Mouse (Mus musculus) stomach, postnatal 0 days (tissue): ENCODE data around the gene Abhd2. TPM values are rescaled to one million over a fixed set of nuclear protein-coding genes. Genes with fewer than 3 reads are reported as not detected.

Experiments used
- ATAC-seq: fragments of 200-750 bp; cut with Nextera tagmentation; 2 replicates; pipeline ENCODE4 v1.8.0; 2017; ENCODE audit not compliant: low FRiP score, low TSS enrichment
- DNase-seq: peaks from one replicate; pipeline ENCODE4 v3.0.0-alpha.2; 2016; ENCODE audit warnings: low spot score
- H3K27ac ChIP-seq: fragments of 300-500 bp; sonication (generic); replicated peaks from 2 replicates; pipeline ENCODE4 v1.5.1; 2014; ENCODE audit warnings: mild to moderate bottlenecking, control low read depth
- H3K27me3 ChIP-seq: fragments of 300-500 bp; sonication (generic); 2 replicates; pipeline ENCODE4 v1.6.1; 2014; ENCODE audit warnings: low read length; ENCODE audit not compliant: control insufficient read depth, insufficient read depth
- H3K36me3 ChIP-seq: fragments of 300-500 bp; sonication (generic); 2 replicates; pipeline ENCODE4 v1.6.1; 2014; ENCODE audit warnings: low read length, mixed read lengths; ENCODE audit not compliant: control insufficient read depth, insufficient read depth
- H3K4me1 ChIP-seq: fragments of 300-500 bp; sonication (generic); replicated peaks from 2 replicates; pipeline ENCODE4 v1.6.1; 2014; ENCODE audit warnings: antibody characterized with exemption; ENCODE audit not compliant: control insufficient read depth, insufficient read depth
- H3K4me2 ChIP-seq: fragments of 300-500 bp; sonication (generic); replicated peaks from 2 replicates; pipeline ENCODE4 v1.6.1; 2014; ENCODE audit warnings: low read depth, mild to moderate bottlenecking, control low read depth, moderate library complexity
- H3K4me3 ChIP-seq: fragments of 300-500 bp; sonication (generic); 2 replicates; pipeline ENCODE4 v1.5.1; 2014; ENCODE audit warnings: low read depth, low read length, control low read depth
- H3K9ac ChIP-seq: fragments of 300-500 bp; sonication (generic); 2 replicates; pipeline ENCODE4 v1.6.1; 2014; ENCODE audit warnings: mild to moderate bottlenecking, low read length, control low read depth, mixed read lengths
- H3K9me3 ChIP-seq: fragments of 300-500 bp; sonication (generic); 2 replicates; pipeline ENCODE4 v1.6.1; 2016; ENCODE audit warnings: low read length; ENCODE audit not compliant: control insufficient read depth
- CTCF ChIP-seq: IDR thresholded peaks from 2 replicates; pipeline ENCODE4 v1.5.1; 2016; ENCODE audit warnings: antibody characterized with exemption, low read depth, mild to moderate bottlenecking, moderate library complexity
- EP300 ChIP-seq: optimal IDR thresholded peaks from 2 replicates; pipeline ENCODE3; 2016; ENCODE audit warnings: antibody characterized with exemption
- WGBS: fragments of 180-500 bp; shearing (Covaris S2); extraction: QIAGEN DNeasy Blood & Tissue Kit; methylation state at CpG from one replicate; pipeline ENCODE4 v1.1.7; 2014; 5-methylcytosine and 5-hydroxymethylcytosine counted together
- polyA plus RNA-seq: library from polyadenylated mRNA; unstranded; fragments of >200 nt; fragmentation: Nextera tagmentation; extraction: Ambion mirVana; gene quantifications from 2 replicates; pipeline ENCODE4 v1.2.1, GENCODE M21; 2015

Gene Abhd2
- polyA plus RNA-seq, 1 experiment from 2014 or later: 27.5 TPM

DNA sequence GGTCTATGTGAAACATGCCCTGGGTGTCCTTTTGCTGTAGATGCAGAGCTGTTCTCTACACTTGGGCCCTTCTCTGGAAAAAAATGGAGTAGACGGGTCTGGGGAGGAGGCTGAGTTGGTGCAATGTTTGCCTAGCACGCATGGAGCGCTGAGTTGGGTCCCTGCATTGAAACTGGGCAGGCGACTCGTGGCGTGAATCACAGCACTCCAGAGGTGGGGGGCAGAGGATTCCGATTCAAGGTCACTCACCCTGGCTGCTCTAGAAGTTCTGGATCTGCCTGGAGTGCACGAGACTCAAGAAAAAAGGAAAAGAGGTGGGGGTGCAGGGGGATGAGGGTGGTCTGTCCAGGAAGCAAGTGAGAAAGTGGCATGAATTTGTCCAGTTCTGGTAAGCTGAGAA lies 14.9 kb downstream of the Abhd2 start:
- Histone ChIP-seq H3K9ac (no peak overlapping the region), H3K4me2 (no peak overlapping the region), H3K27me3 (no peaks in the 10 kb centered on the region), H3K9me3 (no peaks in the 10 kb centered on the region), H3K4me1 (peaks cover 4% of the 10 kb centered on the region; the same call in 1 of the 2 replicates), H3K4me3 (no peak overlapping the region), H3K27ac (peak overlapping the region; percentile 69), H3K36me3 (no peaks in the 10 kb centered on the region)
- DNase-seq (no peak), ATAC-seq (peak; percentile 38; the same call in 1 of the 2 replicates)
- TF ChIP-seq EP300 (no peak), CTCF (no peak)
- 52% methylated on average over 8 of the region's 8 CpGs for WGBS

DNA sequence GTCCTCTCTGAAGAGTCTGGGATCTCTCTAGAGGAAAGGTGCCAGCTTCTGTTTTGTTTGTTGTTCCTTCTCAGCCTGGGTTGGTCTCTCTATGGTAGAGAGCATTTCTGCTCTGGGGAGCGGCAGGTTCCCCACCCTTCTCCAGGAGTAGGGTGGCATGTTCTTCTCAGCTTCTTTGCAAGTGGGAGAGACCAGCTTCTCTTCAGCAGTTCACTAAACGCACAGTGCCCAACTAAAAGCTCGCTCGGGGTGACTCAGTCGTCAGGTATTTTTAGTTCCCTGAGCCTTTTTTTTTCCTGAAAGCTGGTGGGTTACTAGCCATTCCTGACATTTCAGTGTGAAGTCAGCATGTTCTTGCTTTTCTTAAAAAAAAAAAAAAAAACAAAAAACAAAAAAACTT lies 15.4 kb downstream of the Abhd2 start:
- no peak overlapping the region for H3K4me2 ChIP-seq
- H3K36me3 ChIP-seq: no peaks in the 10 kb centered on the region
- no peaks in the 10 kb centered on the region for H3K9me3 ChIP-seq
- peak overlapping the region; percentile 69 for H3K27ac ChIP-seq
- ATAC-seq (peak; percentile 81), DNase-seq (no peak)
- H3K9ac ChIP-seq: no peak overlapping the region
- TF ChIP-seq EP300: no peak
- TF ChIP-seq CTCF: no peak
- H3K27me3 ChIP-seq: no peaks in the 10 kb centered on the region
- no peak overlapping the region for H3K4me3 ChIP-seq
- 58% methylated on average over 5 of the region's 5 CpGs for WGBS
- peaks cover 2% of the 10 kb centered on the region; the same call in 1 of the 2 replicates for H3K4me1 ChIP-seq

- 79% methylated on average over 14 of the region's 14 CpGs for WGBS
- no peak for ATAC-seq
- H3K4me3 ChIP-seq: no peak overlapping the region
- TF ChIP-seq EP300 (no peak), CTCF (no peak)
- peaks cover 5% of the 10 kb centered on the region; the same call in 1 of the 2 replicates for H3K36me3 ChIP-seq
- no peaks in the 10 kb centered on the region for H3K9me3 ChIP-seq
- H3K27me3 ChIP-seq: no peaks in the 10 kb centered on the region
- H3K9ac ChIP-seq: no peak overlapping the region
- no peaks in the 10 kb centered on the region for H3K4me1 ChIP-seq
- H3K27ac ChIP-seq: no peak overlapping the region
- no peak overlapping the region for H3K4me2 ChIP-seq
- DNase-seq: no peak
These were observed 20.7 kb downstream of the Abhd2 start for GRCm38 (mm10) chr7:79293605-79294232.

- Histone ChIP-seq H3K36me3 (peaks cover 5% of the 10 kb centered on the region; the same call in 1 of the 2 replicates), H3K9ac (no peak overlapping the region), H3K27me3 (no peaks in the 10 kb centered on the region), H3K9me3 (no peaks in the 10 kb centered on the region), H3K27ac (no peak overlapping the region), H3K4me3 (no peak overlapping the region), H3K4me1 (peaks cover 3% of the 10 kb centered on the region; the same call in 1 of the 2 replicates), H3K4me2 (no peak overlapping the region)
- no peak for TF ChIP-seq CTCF
- no peak for DNase-seq
- ATAC-seq: no peak
- 69% methylated on average over 13 of the region's 13 CpGs for WGBS
These were observed 21.5 kb downstream of the Abhd2 start for GRCm38 (mm10) chr7:79294449-79294980.

- ATAC-seq (no peak), DNase-seq (no peak)
- H3K4me1 ChIP-seq: peaks cover 4% of the 10 kb centered on the region
- H3K4me3 ChIP-seq: no peak overlapping the region
- H3K27me3 ChIP-seq: no peaks in the 10 kb centered on the region
- H3K36me3 ChIP-seq: peaks cover 5% of the 10 kb centered on the region; the same call in 1 of the 2 replicates
- WGBS: 75% methylated on average over 13 of the region's 13 CpGs
- no peak overlapping the region for H3K9ac ChIP-seq
- H3K27ac ChIP-seq: no peak overlapping the region
- H3K4me2 ChIP-seq: no peak overlapping the region
- H3K9me3 ChIP-seq: no peaks in the 10 kb centered on the region
- TF ChIP-seq CTCF: no peak
- TF ChIP-seq EP300: no peak
These were observed 22.3 kb downstream of the Abhd2 start for GRCm38 (mm10) chr7:79295196-79295826.

GRCm38 (mm10) chr7:79298681-79299080 lies 25.7 kb downstream of the Abhd2 start:
- H3K4me3 ChIP-seq: no peak overlapping the region
- no peak for DNase-seq
- no peak overlapping the region for H3K9ac ChIP-seq
- no peaks in the 10 kb centered on the region for H3K9me3 ChIP-seq
- 67% methylated on average over 1 of the region's 1 CpGs for WGBS
- H3K27me3 ChIP-seq: no peaks in the 10 kb centered on the region
- peaks cover 5% of the 10 kb centered on the region; the same call in 1 of the 2 replicates for H3K36me3 ChIP-seq
- no peak for TF ChIP-seq EP300
- TF ChIP-seq CTCF: no peak
- H3K27ac ChIP-seq: no peak overlapping the region; the same call in 1 of the 2 replicates
- H3K4me1 ChIP-seq: peaks cover 15% of the 10 kb centered on the region
- ATAC-seq: no peak
- H3K4me2 ChIP-seq: no peak overlapping the region
